Mouse (Mus musculus) CH12.LX (cell line): ENCODE measurements around the gene Rabgap1.

Experiments used
- CHD2 ChIP-seq: IDR thresholded peaks from 2 replicates; pipeline ENCODE4 v1.6.1; 2011; ENCODE audit warnings: low read length, improper control_type of control experiment
- CTCF ChIP-seq, 2 experiments: IDR thresholded peaks in 1 of 2; conservative IDR thresholded peaks in 1 of 2; 2 replicates each; pipeline ENCODE4 v1.5.1; 2011 to 2012; ENCODE audit warnings: low read depth in 2 of 2, low read length in 2 of 2, improper control_type of control experiment in 1 of 2, inconsistent platforms in 1 of 2, mild to moderate bottlenecking in 1 of 2, moderate library complexity in 1 of 2
- ELF1 ChIP-seq: IDR thresholded peaks from 2 replicates; pipeline ENCODE4 v1.6.1; 2014; ENCODE audit warnings: low read depth, mild to moderate bottlenecking, inconsistent platforms, low read length, improper control_type of control experiment
- HCFC1 ChIP-seq: IDR thresholded peaks from 2 replicates; pipeline ENCODE4 v1.6.1; 2012; ENCODE audit warnings: low read depth, mild to moderate bottlenecking, inconsistent platforms, low read length, improper control_type of control experiment
- MAX ChIP-seq: IDR thresholded peaks from 2 replicates; pipeline ENCODE4 v1.6.1; 2011; ENCODE audit warnings: low read length, improper control_type of control experiment
- MAZ ChIP-seq: IDR thresholded peaks from 2 replicates; pipeline ENCODE4 v1.6.1; 2012; ENCODE audit warnings: low read depth, mild to moderate bottlenecking, inconsistent platforms, low read length, improper control_type of control experiment, moderate library complexity
- NRF1 ChIP-seq: IDR thresholded peaks from 2 replicates; pipeline ENCODE4 v1.6.1; 2014; ENCODE audit warnings: low read depth, mild to moderate bottlenecking, inconsistent platforms, low read length, improper control_type of control experiment, moderate library complexity
- PAX5 ChIP-seq: IDR thresholded peaks from 2 replicates; pipeline ENCODE4 v1.6.1; 2012; ENCODE audit warnings: low read length, inconsistent platforms, mixed read lengths
- POLR2A ChIP-seq: IDR thresholded peaks from 2 replicates; pipeline ENCODE4 v1.6.1; 2011; ENCODE audit warnings: low read depth, mild to moderate bottlenecking, improper control_type of control experiment, low read length
- TBP ChIP-seq: conservative IDR thresholded peaks from 2 replicates; pipeline ENCODE4 v1.6.1; 2011; ENCODE audit warnings: low read depth, low read length, improper control_type of control experiment
- TCF12 ChIP-seq: IDR thresholded peaks from 2 replicates; pipeline ENCODE4 v1.6.1; 2014; ENCODE audit warnings: low read depth, mild to moderate bottlenecking, inconsistent platforms, low read length, improper control_type of control experiment

- TF ChIP-seq NRF1 (0 out of 2 replicates have a peak, but pooled peaks have one; percentile 25), POLR2A (peak; percentile 83), PAX5 (no peak), HCFC1 (peak; percentile 93), TCF12 (peak; percentile 96), TBP (0 out of 2 replicates have a peak, but pooled peaks have one; percentile 60), MAX (peak; percentile 35), MAZ (peak; percentile 81; the same call in 1 of the 2 replicates), ELF1 (peak; percentile 92), CHD2 (peak; percentile 97), CTCF (conservative IDR thresholded peaks at IDR 0.05 in 1 of 2, IDR thresholded peaks at IDR 0.05 in 1 of 2; ENCODE audit: low read depth in 2 of 2, low read length in 2 of 2) (no peak)
Observed at GRCm38 (mm10) chr2:37442611-37443591, at the start of gene Rabgap1, which contains the start of the genes Zbtb26 and Zbtb6.
